Mouse (Mus musculus): ENCODE measurements at regions not wholly inside any gene's neighbourhood (a gene's known extent, or its start where the extent isn't known, plus 50 kb on each side); places are given as distances from the start of the nearest gene placed in this dataset.

- no peak overlapping the region for H3K27ac ChIP-seq (ENCODE audit: insufficient read depth, low read length)
- H3K4me1 ChIP-seq (ENCODE audit: control insufficient read depth, insufficient read depth, low read length), result no peaks in the 10 kb centered on the region
- no peak for TF ChIP-seq POLR2A (IDR thresholded peaks at IDR 0.05; ENCODE audit: low read depth, low read length)
- no peak for TF ChIP-seq CTCF (IDR thresholded peaks at IDR 0.05; ENCODE audit: borderline replicate concordance, insufficient read depth, low read length)
- H3K4me3 ChIP-seq (ENCODE audit: insufficient read depth, low read length), result no peak overlapping the region
These were observed 108.6 kb upstream of the Man2a1 start for GRCm38 (mm10) chr17:64491922-64492353.

- Histone ChIP-seq H3K27ac (ENCODE audit: insufficient read depth, low read length) (no peak overlapping the region), H3K4me3 (ENCODE audit: insufficient read depth, low read length) (no peak overlapping the region), H3K4me1 (ENCODE audit: control insufficient read depth, insufficient read depth, low read length) (no peaks in the 10 kb centered on the region)
- TF ChIP-seq CTCF (IDR thresholded peaks at IDR 0.05; ENCODE audit: borderline replicate concordance, insufficient read depth, low read length) (no peak), POLR2A (IDR thresholded peaks at IDR 0.05; ENCODE audit: low read depth, low read length) (no peak)
These were observed 107.8 kb upstream of the Man2a1 start for GRCm38 (mm10) chr17:64492614-64493269.

GRCm38 (mm10) chr17:64499281-64499997 is 101.1 kb upstream of the Man2a1 start:
- 0 out of 2 replicates have a peak, but pooled peaks have one; percentile 7 for TF ChIP-seq CTCF (IDR thresholded peaks at IDR 0.05; ENCODE audit: borderline replicate concordance, insufficient read depth, low read length)
- TF ChIP-seq POLR2A (IDR thresholded peaks at IDR 0.05; ENCODE audit: low read depth, low read length), result no peak
- Histone ChIP-seq H3K4me3 (ENCODE audit: insufficient read depth, low read length) (no peak overlapping the region), H3K4me1 (ENCODE audit: control insufficient read depth, insufficient read depth, low read length) (no peaks in the 10 kb centered on the region), H3K27ac (ENCODE audit: insufficient read depth, low read length) (no peak overlapping the region)

- Histone ChIP-seq H3K4me1 (ENCODE audit: control insufficient read depth, insufficient read depth, low read length) (peaks cover 2% of the 10 kb centered on the region; the same call in 1 of the 2 replicates), H3K4me3 (ENCODE audit: insufficient read depth, low read length) (no peak overlapping the region), H3K27ac (ENCODE audit: insufficient read depth, low read length) (no peak overlapping the region)
- TF ChIP-seq POLR2A (IDR thresholded peaks at IDR 0.05; ENCODE audit: low read depth, low read length), result no peak
- TF ChIP-seq CTCF (IDR thresholded peaks at IDR 0.05; ENCODE audit: borderline replicate concordance, insufficient read depth, low read length), result no peak
These were observed 98.2 kb upstream of the Man2a1 start for GRCm38 (mm10) chr17:64502376-64502775.

- Histone ChIP-seq H3K27ac (ENCODE audit: insufficient read depth, low read length) (no peak overlapping the region), H3K4me1 (ENCODE audit: control insufficient read depth, insufficient read depth, low read length) (peaks cover 2% of the 10 kb centered on the region; the same call in 1 of the 2 replicates), H3K4me3 (ENCODE audit: insufficient read depth, low read length) (no peak overlapping the region)
- TF ChIP-seq POLR2A (IDR thresholded peaks at IDR 0.05; ENCODE audit: low read depth, low read length) (no peak), CTCF (IDR thresholded peaks at IDR 0.05; ENCODE audit: borderline replicate concordance, insufficient read depth, low read length) (no peak)
These were observed 94.6 kb upstream of the Man2a1 start for GRCm38 (mm10) chr17:64505956-64506355.

- no peak overlapping the region for H3K4me3 ChIP-seq (ENCODE audit: insufficient read depth, low read length)
- TF ChIP-seq POLR2A (IDR thresholded peaks at IDR 0.05; ENCODE audit: low read depth, low read length) (no peak), CTCF (IDR thresholded peaks at IDR 0.05; ENCODE audit: borderline replicate concordance, insufficient read depth, low read length) (no peak)
- no peak overlapping the region for H3K27ac ChIP-seq (ENCODE audit: insufficient read depth, low read length)
- H3K4me1 ChIP-seq (ENCODE audit: control insufficient read depth, insufficient read depth, low read length), result no peaks in the 10 kb centered on the region
These were observed 89.3 kb upstream of the Man2a1 start for GRCm38 (mm10) chr17:64511139-64511779.

- H3K4me3 ChIP-seq (ENCODE audit: insufficient read depth, low read length), result no peak overlapping the region
- no peaks in the 10 kb centered on the region for H3K4me1 ChIP-seq (ENCODE audit: control insufficient read depth, insufficient read depth, low read length)
- no peak for TF ChIP-seq POLR2A (IDR thresholded peaks at IDR 0.05; ENCODE audit: low read depth, low read length)
- TF ChIP-seq CTCF (IDR thresholded peaks at IDR 0.05; ENCODE audit: borderline replicate concordance, insufficient read depth, low read length), result 0 out of 2 replicates have a peak, but pooled peaks have one; percentile 10
- no peak overlapping the region for H3K27ac ChIP-seq (ENCODE audit: insufficient read depth, low read length)
These were observed 78.3 kb upstream of the Man2a1 start for GRCm38 (mm10) chr17:64522213-64522612.

- TF ChIP-seq POLR2A (IDR thresholded peaks at IDR 0.05; ENCODE audit: low read depth, low read length) (no peak), CTCF (IDR thresholded peaks at IDR 0.05; ENCODE audit: borderline replicate concordance, insufficient read depth, low read length) (no peak)
- no peak overlapping the region for H3K4me3 ChIP-seq (ENCODE audit: insufficient read depth, low read length)
- no peaks in the 10 kb centered on the region for H3K4me1 ChIP-seq (ENCODE audit: control insufficient read depth, insufficient read depth, low read length)
- H3K27ac ChIP-seq (ENCODE audit: insufficient read depth, low read length), result no peak overlapping the region
These were observed 76.6 kb upstream of the Man2a1 start for GRCm38 (mm10) chr17:64523899-64524298.

- no peak overlapping the region for H3K27ac ChIP-seq (ENCODE audit: insufficient read depth, low read length)
- H3K4me1 ChIP-seq (ENCODE audit: control insufficient read depth, insufficient read depth, low read length), result no peaks in the 10 kb centered on the region
- no peak overlapping the region for H3K4me3 ChIP-seq (ENCODE audit: insufficient read depth, low read length)
- TF ChIP-seq POLR2A (IDR thresholded peaks at IDR 0.05; ENCODE audit: low read depth, low read length) (no peak), CTCF (IDR thresholded peaks at IDR 0.05; ENCODE audit: borderline replicate concordance, insufficient read depth, low read length) (no peak)
These were observed 72.7 kb upstream of the Man2a1 start for GRCm38 (mm10) chr17:64527817-64528216.

Measured in embryonic fibroblast, embryonic 13.5 days (primary cell).